Mouse (Mus musculus): Measurements from ENCODE around the gene Sh3bp2.
"Not testable (repeated sequence)": the region's sequence is repeated elsewhere in the genome, so short reads cannot be mapped to it uniquely, and the experiment has no call there.

Sh3bp2 gene

DNA sequence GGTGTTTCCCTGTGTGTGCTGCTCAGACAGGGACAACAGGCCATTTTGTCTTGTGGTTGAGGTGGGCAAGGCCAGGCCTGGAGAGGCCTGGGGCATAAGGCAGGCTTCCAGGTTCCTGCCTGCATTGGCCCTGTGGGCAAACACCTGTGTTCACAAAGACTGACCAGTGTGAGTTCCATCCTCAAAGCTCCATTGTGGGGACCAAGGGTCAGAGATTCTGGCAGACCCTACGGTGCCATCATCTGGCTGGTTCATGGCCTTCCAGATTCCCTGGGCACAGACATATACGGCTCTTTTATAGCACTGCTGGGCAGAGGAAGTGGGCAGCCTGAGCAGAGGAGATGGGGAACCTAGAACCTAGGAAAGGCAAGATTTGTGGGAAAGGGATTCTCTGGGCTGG, 1.7 kb downstream of the Sh3bp2 start:
- DNase-seq: no peak

DNA sequence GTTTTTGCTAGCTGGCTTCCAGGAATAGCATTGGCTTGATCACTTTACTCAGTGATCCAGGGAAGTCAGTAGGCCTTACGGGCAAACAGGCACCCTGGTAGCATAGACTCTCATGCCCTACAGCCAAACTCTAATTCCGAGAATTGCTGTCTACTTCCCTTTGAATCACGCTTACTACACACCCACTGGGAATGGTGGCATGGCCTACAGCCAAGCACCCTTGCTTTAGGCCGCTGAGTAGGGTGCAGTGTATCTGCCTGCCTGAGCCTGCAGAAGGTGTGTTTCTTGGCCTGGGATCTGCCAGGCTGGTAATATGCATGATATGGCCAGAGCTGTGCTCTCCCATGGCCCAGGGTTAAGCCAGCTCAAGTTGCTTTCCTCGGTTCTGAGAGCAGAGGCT, 3.1 kb downstream of the Sh3bp2 start:
- DNase-seq: no peak

DNA sequence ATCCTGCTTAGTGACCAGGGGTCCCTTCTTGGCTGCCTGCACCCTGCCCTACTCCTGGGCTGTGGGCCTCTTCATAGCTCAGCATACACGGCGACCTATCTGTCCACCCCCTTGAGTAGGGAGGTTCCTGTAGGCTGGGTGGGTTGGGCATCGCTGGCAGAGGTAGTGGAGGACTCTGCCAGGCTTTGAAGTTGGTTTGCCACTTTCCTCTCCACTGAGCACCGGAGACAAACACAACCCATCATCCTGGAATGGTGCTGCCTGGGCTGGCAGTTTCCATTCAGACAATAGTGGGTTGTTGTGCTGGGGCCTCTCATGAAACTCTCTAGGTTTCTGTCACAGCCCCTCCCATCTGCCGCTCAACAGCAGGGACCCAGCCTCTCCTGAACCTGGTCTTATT, 4.5 kb downstream of the Sh3bp2 start:
- DNase-seq: no peak

DNA sequence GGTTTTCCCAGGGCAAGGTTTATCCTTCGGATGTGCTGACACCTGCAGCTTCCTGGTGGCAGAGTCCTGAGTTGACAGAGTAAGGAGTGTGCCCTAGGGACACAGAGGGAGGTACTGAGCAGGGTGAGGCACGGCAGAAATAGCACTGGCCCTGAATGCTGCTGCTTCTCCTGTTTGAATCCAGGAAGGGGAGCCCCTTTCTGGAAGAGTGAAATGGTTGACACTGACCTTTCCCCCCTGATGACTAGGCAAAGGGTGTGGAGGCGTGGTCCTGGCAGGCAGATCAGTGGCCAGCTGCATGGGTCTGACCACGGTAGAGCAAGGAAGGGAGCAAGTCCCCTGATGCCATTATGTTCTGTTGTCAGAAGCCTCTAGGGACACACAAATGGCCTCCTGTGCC, 5.0 kb downstream of the Sh3bp2 start:
- DNase-seq: no peak

DNA sequence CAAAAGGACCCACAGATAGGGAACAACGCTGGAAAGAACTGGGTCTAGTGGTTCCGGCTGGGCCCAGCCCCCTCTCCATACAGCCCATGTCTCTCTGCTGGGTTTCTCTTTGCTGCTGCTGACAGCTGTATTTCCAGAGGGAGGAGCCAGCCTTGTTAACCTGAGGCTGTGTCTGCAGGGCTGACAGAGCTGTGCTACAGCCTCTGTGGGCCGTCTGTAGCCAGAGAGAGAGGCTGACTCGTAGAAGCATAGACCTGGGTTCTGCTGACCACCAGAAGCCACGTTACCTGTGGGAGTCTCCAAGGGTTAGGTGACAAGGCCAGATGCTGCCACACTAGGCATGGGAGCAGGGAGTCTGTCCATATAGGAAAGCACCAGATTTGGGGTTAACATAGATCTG, 7.4 kb downstream of the Sh3bp2 start:
- DNase-seq: no peak

DNA sequence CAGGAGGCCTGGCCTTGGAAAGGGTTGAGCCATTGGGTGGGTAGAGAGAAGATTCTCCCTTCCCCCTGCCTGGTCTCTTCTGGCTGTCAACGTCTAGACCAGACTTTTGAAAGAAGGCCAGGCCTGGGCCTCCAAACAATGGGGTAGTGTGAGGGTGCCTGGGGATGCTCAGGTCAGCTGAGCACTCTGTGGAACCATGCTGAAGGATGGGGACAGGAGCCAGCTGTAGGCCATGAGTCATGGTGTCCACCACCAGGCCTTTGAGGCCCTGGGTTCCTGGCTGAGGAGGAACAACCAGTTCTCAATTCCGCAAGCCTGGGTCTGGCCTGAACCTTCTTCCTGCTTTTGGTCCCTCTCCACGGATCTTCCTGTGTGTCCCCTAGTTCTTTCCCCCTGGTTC, 8.2 kb downstream of the Sh3bp2 start:
- DNase-seq: no peak

DNA sequence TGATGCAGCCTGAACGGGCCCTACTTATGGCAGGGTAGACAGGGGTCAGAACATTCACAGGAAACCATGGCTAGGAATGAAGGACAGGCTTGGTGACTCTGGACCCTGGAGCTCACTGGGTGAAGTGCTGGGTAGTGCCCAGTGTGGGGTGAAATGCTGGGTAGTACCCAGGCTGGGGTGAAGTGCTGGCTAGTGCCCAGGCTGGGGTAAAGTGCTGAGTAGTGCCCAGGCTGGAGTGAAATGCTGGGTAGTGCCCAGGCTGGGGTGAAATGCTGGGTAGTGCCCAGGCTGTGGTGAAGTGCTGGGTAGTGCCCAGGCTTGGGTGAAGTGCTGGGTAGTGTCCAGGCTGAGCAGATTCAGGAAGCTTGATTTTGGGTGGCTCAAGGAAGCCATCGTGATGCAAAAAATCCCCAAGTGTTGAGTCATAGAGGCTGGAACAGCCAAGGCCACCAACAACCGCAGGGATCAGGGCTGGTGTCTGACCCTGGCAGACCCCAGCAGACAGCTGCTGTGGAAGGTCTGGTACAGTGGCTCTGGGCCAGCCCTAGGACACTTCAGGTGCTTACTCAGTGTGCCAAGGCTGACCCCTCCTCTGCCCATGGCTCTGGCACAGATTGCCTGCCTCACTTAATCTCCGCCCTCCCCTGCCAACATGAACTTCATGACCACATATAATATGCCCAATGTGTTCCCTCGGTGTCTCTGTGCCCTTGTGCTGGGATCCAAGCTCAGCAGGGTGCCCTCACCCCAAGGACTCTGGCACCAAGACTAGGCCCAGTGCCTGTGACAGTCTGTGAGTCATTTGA, 9.3 kb downstream of the Sh3bp2 start:
- no peak for DNase-seq

DNA sequence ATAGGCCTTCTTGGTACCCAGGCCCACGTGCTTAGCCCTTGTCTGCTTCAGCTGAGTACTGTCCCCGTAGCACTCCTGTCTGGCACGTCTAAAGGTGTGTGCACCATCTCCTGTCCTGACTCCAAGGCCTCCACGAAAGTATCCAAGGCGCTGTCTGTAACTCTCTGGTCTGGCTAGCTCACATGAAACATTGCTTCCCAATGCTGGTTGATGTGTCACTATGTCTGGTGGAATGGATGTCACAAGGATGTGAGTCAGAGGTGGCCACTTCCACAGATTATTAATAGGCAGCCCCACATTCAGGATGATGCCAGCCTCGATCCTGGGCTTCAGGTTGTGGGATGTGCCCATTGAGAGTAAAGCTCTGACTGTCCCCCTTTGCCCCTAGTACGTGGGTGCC, 10.2 kb downstream of the Sh3bp2 start:
- no peak for DNase-seq

DNA sequence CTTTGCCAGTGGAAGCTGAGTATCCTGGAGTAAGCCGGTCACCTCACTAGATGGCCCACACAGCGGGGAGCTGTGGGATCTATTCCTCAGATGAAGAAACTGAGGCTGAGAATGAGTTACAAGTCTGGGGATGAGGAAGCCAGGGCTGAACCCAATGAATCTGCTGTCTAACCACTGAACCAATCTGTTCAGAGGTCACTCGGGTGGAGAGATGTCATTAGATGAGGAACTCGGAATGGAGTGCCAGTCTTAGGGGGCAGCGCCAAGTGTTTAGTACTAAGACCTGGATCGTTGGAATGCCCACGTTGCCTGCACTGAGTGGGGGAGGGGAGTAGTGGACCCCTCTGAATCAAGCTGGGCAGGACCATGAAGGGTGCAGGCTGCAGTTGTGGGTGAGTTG, 12.4 kb downstream of the Sh3bp2 start:
- no peak for DNase-seq

DNA sequence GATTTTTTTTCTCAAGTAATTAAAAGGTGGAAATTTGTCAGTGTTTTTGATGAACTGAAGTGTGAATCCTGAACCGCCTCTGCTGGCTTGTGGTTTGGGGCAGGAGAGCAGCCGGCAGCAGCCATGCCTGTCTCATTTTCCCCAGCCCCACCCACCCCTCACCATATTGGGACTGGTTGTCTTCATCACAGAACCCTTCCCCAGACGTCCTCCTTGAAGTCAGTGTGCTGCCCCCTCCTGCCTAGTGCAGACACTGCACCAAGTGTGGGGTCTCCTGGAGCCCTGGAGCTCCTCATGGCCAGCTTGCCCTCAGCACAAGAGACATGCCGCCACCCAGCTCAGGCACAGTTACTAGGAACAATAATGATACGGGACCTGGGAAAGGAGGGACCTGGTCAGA, 12.9 kb downstream of the Sh3bp2 start:
- DNase-seq: no peak

DNA sequence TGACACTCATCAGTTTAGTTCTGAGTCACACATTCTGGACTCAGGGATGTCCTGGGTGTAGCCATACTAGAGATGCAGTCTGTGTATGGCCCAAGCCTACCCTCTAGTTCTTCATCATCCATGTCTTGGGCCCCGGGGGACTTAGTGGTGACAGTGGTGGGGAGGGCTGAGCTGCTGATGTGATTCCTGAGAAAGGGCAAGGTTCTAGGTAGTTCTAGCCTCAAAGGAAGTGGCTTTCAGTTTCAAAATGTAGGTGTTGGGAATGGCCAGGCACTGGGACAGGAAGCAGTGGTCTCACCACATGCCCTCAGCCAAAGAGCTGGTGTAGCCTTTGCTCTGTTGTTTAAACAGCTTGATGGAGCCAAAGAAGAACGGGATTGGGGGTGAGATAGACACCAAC, 13.5 kb downstream of the Sh3bp2 start:
- no peak for DNase-seq

DNA sequence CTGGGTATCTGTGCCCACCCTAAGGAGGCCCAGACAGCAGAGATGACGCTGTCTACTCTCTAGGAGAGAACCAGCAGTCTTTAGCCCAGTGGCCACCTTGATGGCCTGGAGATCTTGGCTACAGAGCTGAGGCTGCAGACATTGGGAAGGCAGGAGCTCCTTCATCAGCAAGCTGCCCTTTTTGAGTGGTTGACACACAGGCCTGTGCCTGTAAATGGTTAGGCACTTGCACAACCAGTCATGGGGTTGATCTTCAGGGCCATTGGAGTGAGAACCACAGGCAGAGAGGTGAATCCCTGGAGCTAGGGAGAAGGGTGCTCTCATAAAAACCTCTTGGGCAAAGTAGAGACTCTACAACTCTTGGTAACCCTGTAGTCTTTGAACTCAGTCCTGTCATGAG, 16.5 kb downstream of the Sh3bp2 start:
- no peak for DNase-seq

DNA sequence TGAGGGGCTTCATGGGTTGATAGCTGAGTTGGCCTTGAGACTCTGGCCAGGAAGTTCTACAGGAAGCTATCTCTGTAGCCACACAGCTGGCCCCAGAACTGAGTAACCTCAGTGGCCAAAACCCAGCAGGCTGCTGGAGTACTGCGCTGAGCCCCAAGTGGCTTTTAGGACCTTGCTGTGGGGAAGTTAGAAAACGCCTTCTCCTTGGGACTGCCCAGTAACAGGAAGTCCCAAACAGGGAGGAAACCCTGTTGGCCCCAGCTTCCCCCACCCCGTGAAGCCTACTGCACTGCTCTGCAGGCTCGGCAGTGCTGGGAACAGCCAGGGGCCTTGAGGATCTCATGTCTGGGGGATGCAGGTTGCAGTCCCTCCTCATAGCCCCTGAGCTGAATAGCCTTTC, 17.5 kb downstream of the Sh3bp2 start:
- DNase-seq: no peak

DNA sequence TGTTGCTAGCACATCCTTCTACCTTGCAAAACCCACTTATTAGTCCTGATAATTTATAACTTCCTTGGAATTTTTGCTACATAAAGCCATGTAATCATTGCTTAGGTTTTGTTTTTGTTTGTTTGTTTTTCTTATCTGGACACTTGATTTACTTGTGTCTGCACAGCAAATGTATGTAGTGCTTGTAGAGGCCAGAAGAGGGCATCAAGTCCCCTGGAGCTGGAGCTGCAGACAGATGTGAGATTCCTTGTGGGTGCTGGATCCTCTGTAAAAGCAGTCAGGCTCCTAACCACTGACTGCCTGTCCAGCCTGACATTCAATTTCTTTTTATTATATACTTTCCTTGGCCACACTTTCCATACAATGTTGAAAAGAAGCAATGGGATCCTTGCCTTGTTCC, 21.8 kb downstream of the Sh3bp2 start:
- DNase-seq: no peak

DNA sequence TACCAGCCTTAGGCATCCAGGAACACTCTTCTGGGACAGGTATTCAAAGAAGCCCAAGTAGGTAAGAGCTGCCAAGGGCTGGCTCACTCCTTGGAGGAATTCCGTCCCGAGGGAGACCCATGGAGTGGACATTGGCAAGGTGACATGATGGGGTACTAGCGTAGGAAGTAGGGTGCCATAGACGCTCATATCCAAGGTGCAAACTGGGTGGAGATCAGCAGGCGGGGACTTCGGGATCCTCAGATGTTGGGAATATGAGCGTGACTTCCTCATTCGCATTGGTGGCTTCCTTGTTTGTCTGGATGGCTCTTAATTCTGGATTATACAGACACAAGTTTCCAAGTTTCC, 23.5 kb downstream of the Sh3bp2 start:
- DNase-seq: no peak

DNA sequence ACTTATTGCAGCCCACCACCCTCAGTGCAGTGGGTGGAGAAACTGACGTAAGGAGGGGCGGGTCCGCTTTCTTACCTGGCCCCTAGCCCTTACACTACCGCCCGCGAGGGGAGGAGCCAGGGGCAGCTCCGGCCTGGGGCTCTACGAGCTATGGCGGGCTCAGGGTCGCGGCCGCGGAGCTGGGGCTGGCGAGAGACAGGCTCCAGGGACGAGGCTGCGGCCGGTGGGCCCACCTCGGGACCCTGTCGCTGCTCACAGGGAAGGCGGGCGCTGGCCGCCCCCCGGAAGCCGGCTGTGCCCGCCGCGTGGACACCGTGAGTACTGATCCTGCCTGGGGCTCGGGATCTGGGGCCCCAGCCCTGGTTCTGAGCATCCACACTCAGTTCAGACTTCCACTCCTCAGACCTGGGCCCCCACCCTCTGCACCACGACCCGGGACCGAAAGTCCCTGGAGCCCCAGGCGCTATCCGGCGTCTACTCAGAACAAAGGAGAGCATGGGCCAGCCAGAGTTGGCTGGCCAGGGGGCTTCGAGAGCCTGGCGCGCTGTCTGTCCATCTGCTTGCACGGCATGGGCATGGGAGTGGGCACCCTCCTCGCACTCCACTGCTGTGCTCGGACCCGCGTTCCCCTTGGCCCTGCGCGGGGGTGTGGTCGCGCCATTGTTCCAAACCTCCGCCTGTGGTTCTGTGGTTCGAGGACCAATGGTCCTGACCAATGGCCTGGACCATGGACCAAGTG, 24.0 kb downstream of the Sh3bp2 start:
- DNase-seq: peak; percentile 59

DNA sequence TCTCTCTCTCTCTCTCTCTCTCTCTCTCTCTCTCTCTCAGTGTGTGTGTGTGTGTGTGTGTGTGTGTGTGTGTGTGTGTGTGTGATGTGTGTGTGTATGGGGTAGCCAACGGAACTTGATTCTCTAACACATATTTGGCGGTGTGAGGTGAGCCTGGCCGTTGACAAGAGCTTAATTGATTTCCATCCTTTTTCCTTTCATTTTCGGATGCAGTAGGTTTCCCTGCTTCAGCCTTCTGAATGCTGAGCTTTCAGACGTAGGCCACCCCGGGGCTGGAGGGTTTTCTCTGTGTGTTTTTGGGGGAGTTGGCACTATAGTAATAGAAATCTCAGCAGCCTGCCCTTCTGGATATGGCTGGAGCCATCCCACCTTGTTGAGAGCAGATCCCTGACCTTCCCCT, 24.6 kb downstream of the Sh3bp2 start:
- peak; percentile 23 for DNase-seq

DNA sequence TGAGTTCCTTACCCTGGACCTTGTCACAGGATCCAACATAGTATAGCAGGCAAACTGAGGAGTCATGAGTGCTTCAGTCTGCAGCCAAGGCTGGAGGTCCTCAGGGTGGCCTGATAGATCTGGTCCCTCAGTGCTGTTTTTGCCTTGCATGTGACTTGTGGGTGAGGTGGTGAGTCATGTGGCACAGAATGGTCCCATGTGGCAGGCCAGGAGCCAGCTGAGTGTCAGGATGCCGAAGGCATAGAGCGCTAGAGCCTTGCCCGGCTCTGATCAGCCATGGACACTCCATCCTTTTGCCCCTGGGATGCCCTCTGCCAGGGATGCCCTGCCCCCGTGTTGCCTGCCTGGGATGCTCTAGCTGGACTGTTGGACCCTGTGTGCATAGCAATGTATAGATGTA, 26.2 kb downstream of the Sh3bp2 start:
- no peak for DNase-seq

DNA sequence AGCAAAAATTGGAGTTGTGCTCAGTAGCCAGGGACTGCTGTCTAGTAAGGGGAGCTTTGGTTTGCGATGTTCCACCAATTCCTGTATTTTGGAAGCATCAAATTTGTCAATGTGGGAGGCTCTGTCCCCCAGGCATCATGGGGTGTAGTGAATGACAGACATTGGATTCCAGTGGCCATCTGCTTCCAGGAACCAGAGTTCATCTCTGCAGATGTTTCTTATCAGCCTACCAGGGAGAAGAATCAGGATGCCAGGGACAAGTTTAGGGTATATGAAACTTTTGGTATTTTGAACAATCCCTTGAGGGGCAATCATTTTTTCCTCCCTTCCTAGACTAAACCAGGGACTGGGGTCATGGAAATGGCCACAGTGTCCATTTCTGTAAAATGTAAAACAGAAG, 38.2 kb downstream of the Sh3bp2 start:
- no peak for DNase-seq

DNA sequence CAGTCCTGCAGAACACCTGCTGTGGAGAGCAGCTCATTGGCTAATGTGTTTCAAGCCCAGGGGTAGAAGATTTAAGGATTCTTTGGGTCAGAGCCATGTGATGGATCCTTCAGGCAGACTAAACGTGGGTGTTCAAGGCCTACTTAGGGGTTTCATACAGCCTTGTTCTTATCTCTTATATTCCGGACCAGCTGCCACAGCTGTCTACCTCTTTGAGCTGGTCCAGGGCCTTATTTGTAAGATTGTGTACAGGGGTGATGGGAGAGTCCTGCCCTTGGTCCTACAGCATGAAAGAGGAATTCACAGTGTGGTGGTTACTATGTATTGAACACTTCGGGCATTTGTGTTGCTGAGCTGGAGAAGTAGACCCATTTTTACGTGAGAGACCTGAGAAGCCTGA, 38.7 kb downstream of the Sh3bp2 start:
- DNase-seq: no peak

DNA sequence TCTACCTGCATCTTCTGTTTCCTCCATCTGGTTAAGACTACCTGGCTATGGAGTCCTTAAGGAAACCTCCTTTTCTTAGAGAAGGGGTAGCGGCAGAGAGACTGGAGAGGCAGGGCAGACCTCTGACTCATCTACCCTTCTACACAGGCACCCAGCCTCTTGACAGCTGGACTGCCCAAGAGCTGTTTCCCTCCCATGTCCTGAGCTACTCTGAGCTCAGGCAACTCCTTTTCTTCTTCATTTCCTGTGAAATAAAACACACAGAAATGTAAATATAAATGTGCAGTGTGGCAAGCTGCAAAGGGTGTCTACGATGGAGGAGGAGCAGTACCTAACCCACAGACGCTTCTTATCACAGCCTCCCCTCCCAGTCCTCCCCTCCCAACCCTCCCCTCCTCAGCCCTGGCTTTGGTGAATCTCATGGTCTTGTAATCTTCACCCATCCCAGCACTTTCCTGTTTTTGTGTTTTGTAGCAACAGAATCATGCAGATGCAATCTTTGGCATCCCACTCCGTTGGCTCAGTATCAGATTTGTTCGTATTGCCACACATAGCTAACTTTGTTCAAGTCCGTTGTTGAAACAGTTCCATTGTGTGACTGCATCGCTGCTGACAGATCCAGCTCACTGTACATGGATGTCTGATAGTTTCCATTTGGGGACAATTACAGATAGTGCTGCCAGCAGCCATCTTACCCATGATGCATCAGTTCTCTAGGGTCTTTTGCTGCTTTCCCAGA, 40.1 kb downstream of the Sh3bp2 start:
- DNase-seq: peak; percentile 13

DNA sequence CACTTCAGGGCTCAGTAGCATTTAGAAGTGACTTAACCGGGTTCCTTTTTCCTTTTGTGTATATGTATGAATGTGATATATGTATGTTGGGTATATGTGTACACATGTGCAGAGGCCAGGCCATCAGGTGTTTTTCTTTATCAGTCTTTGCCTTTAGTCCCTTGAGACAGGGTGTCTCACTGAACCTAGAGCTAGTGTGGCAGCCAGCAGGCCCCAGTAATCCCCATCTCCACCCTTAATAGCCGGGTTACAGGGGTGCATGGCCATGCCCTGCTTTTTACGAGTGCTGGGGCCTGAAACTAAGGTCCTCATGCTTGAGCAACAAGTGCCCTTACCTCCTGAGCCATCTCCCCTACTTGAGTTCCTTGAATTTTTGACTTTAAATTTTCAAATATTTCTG, 45.9 kb downstream of the Sh3bp2 start:
- DNase-seq: no peak

DNA sequence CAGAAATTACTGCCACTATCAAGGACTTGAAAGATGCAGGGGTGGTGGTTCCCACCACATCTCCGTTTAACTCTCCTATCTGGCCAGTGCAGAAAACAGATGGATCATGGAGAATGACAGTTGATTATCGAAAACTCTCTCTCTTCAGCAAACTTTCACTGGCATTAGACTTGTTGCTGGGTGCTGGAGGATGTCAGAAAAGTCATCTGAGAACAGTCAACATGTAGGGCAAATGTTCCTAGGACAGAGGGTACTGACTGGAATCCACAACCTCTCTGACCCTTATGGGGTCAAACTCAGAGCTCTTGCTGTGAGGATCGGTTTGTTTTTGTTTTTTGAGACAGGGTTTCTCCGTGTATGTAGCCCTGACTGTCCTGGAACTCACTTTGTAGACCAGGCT, 46.9 kb downstream of the Sh3bp2 start:
- not testable (repeated sequence) for DNase-seq
